Mouse (Mus musculus) heart, embryonic 16.5 days (tissue): ENCODE results near the gene Atic. TPM values are rescaled to one million over a fixed set of nuclear protein-coding genes. Genes with fewer than 3 reads are reported as not detected.

Experiments
- ATAC-seq: fragments of 200-750 bp; cut with Nextera tagmentation; replicated peaks from 2 replicates; pipeline ENCODE4 v1.8.0; 2017; ENCODE audit warnings: moderate number of reproducible peaks; ENCODE audit not compliant: insufficient read depth, low FRiP score; ENCODE audit errors: extremely low read depth
- H3K27ac ChIP-seq: fragments of 300-500 bp; sonication (generic); 2 replicates; pipeline ENCODE4 v1.5.1; 2014; ENCODE audit warnings: mild to moderate bottlenecking, low read length, control low read depth, moderate library complexity
- H3K27me3 ChIP-seq: fragments of 300-500 bp; sonication (generic); 2 replicates; pipeline ENCODE4 v1.6.1; 2014; ENCODE audit warnings: low read length, mixed read lengths; ENCODE audit not compliant: control insufficient read depth, insufficient read depth
- H3K36me3 ChIP-seq: fragments of 300-500 bp; sonication (generic); 2 replicates; pipeline ENCODE4 v1.6.1; 2014; ENCODE audit not compliant: control insufficient read depth, insufficient read depth
- H3K4me1 ChIP-seq: fragments of 300-500 bp; sonication (generic); 2 replicates; pipeline ENCODE4 v1.6.1; 2014; ENCODE audit warnings: low read length, mixed read lengths; ENCODE audit not compliant: control insufficient read depth, insufficient read depth
- H3K4me2 ChIP-seq: fragments of 300-500 bp; sonication (generic); 2 replicates; pipeline ENCODE4 v1.6.1; 2014; ENCODE audit warnings: low read depth, mild to moderate bottlenecking, control low read depth, low read length
- H3K4me3 ChIP-seq: fragments of 300-500 bp; sonication (generic); 2 replicates; pipeline ENCODE4 v1.5.1; 2014; ENCODE audit warnings: mild to moderate bottlenecking, control low read depth, low read length
- H3K9ac ChIP-seq: fragments of 300-500 bp; sonication (generic); 2 replicates; pipeline ENCODE4 v1.6.1; 2014; ENCODE audit warnings: low read length, control low read depth
- H3K9me3 ChIP-seq: fragments of 300-500 bp; sonication (generic); replicated peaks from 2 replicates; pipeline ENCODE4 v1.6.1; 2016; ENCODE audit warnings: low read length; ENCODE audit not compliant: control insufficient read depth
- WGBS: fragments of 180-500 bp; shearing (Covaris S2); extraction: QIAGEN DNeasy Blood & Tissue Kit; methylation state at CpG from one replicate; pipeline ENCODE4 v1.1.7; 2014; 5-methylcytosine and 5-hydroxymethylcytosine counted together
- polyA plus RNA-seq: library from polyadenylated mRNA; unstranded; fragments of >200 nt; fragmentation: Nextera tagmentation; extraction: Ambion mirVana; gene quantifications from 2 replicates; pipeline ENCODE4 v1.2.1, GENCODE M21; 2015

The Atic gene
- polyA plus RNA-seq, 1 experiment from 2014 or later: 40.1 TPM

GRCm38 (mm10) chr1:71609057-71609775, 52.3 kb downstream of the Atic start:
- Histone ChIP-seq H3K27ac (no peak overlapping the region), H3K27me3 (no peaks in the 10 kb centered on the region), H3K9me3 (no peaks in the 10 kb centered on the region), H3K9ac (no peak overlapping the region), H3K4me3 (no peak overlapping the region), H3K36me3 (peaks cover 56% of the 10 kb centered on the region), H3K4me2 (no peak overlapping the region), H3K4me1 (no peaks in the 10 kb centered on the region)
- no peak for ATAC-seq
- 93% methylated on average over 37 of the region's 37 CpGs for WGBS

- Histone ChIP-seq H3K36me3 (peaks cover 57% of the 10 kb centered on the region), H3K27ac (no peak overlapping the region), H3K9me3 (no peaks in the 10 kb centered on the region), H3K4me3 (no peak overlapping the region), H3K9ac (no peak overlapping the region), H3K4me2 (no peak overlapping the region), H3K4me1 (no peaks in the 10 kb centered on the region), H3K27me3 (no peaks in the 10 kb centered on the region)
- 84% methylated on average over 5 of the region's 5 CpGs for WGBS
- no peak for ATAC-seq
Observed at GRCm38 (mm10) chr1:71609916-71610315, 53.0 kb downstream of the Atic start.

- H3K9ac ChIP-seq: no peak overlapping the region
- H3K4me2 ChIP-seq: no peak overlapping the region
- no peak overlapping the region for H3K27ac ChIP-seq
- H3K4me1 ChIP-seq: no peaks in the 10 kb centered on the region
- H3K27me3 ChIP-seq: no peaks in the 10 kb centered on the region
- no peak for ATAC-seq
- H3K9me3 ChIP-seq: no peaks in the 10 kb centered on the region
- peaks cover 46% of the 10 kb centered on the region for H3K36me3 ChIP-seq
- H3K4me3 ChIP-seq: no peak overlapping the region
- WGBS: 91% methylated on average over 21 of the region's 21 CpGs
Observed at GRCm38 (mm10) chr1:71612256-71612655, 55.3 kb downstream of the Atic start.

GRCm38 (mm10) chr1:71614545-71615246, 57.7 kb downstream of the Atic start:
- H3K4me3 ChIP-seq: no peak overlapping the region
- WGBS: 79% methylated on average over 8 of the region's 8 CpGs

GRCm38 (mm10) chr1:71621526-71621925, 64.6 kb downstream of the Atic start:
- no peak for ATAC-seq
- H3K27me3 ChIP-seq: no peaks in the 10 kb centered on the region
- no peaks in the 10 kb centered on the region for H3K4me1 ChIP-seq
- peaks cover 34% of the 10 kb centered on the region for H3K36me3 ChIP-seq
- H3K9ac ChIP-seq: no peak overlapping the region
- WGBS: 93% methylated on average over 2 of the region's 2 CpGs
- no peaks in the 10 kb centered on the region for H3K9me3 ChIP-seq
- H3K27ac ChIP-seq: no peak overlapping the region
- no peak overlapping the region for H3K4me2 ChIP-seq
- H3K4me3 ChIP-seq: no peak overlapping the region

More at GRCm38 (mm10) chr1:71614545-71615246, 57.7 kb downstream of the Atic start:
- Histone ChIP-seq H3K27ac (no peak overlapping the region), H3K4me1 (no peaks in the 10 kb centered on the region), H3K27me3 (no peaks in the 10 kb centered on the region), H3K36me3 (peaks cover 48% of the 10 kb centered on the region), H3K9ac (no peak overlapping the region), H3K9me3 (no peaks in the 10 kb centered on the region), H3K4me2 (no peak overlapping the region)
- no peak for ATAC-seq

GRCm38 (mm10) chr1:71623625-71624024, 66.7 kb downstream of the Atic start:
- H3K27me3 ChIP-seq: no peaks in the 10 kb centered on the region
- peaks cover 46% of the 10 kb centered on the region for H3K36me3 ChIP-seq
- no peak overlapping the region for H3K9ac ChIP-seq
- no peaks in the 10 kb centered on the region for H3K9me3 ChIP-seq
- no peak overlapping the region for H3K4me2 ChIP-seq
- no peaks in the 10 kb centered on the region for H3K4me1 ChIP-seq
- WGBS: 82% methylated on average over 6 of the region's 6 CpGs
- ATAC-seq: no peak
- H3K27ac ChIP-seq: no peak overlapping the region
- no peak overlapping the region for H3K4me3 ChIP-seq

Other genes starting within 250 kb of the Atic start
- gene Abca12, start 142.2 kb upstream of the Atic start, polyA plus RNA-seq: 0.09 TPM in 2 replicates
- 158 and 177 TPM in 2 replicates for gene Fn1, start 96.0 kb downstream of the Atic start, polyA plus RNA-seq